Mouse (Mus musculus): ENCODE data around the gene Zfp383. TPM values are rescaled to one million over a fixed set of nuclear protein-coding genes. Genes with fewer than 3 reads are reported as not detected.

The Zfp383 gene
- polyA plus RNA-seq, 1 experiment from 2014 or later: 2.7 TPM

DNA sequence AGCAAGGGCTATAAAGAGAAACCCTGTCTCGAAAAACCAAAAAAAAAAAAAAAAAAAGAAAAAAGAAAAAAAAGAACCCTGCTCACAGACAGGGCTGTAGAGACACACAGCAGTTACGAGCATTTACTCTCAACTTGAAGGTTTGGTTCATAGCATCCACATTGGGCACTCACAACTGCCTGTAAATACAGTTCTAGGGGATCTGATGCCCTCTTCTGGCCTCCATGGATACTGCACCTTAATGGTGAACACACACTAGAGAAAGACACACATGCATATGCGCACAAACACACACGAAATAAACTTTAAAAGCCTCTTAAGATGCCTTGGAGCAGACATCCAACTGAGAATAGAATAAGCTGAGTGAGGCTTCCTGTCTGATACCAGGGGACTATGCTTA lies 9.7 kb upstream of the Zfp383 start:
- peaks cover 53% of the 10 kb centered on the region for H3K36me3 ChIP-seq (ENCODE audit: control insufficient read depth, insufficient read depth, low read length)
- no peak overlapping the region for H3K4me2 ChIP-seq (ENCODE audit: low read depth, low read length)
- ATAC-seq: no peak

GRCm38 (mm10) chr7:29904101-29904500 lies 3.9 kb upstream of the Zfp383 start:
- H3K4me2 ChIP-seq (ENCODE audit: low read depth, low read length): no peak overlapping the region
- no peak for ATAC-seq
- 95% methylated on average over 4 of the region's 4 CpGs for WGBS
- H3K4me3 ChIP-seq (ENCODE audit: low read length): no peak overlapping the region
- no peaks in the 10 kb centered on the region for H3K9me3 ChIP-seq (ENCODE audit: control insufficient read depth, low read length)
- H3K27ac ChIP-seq (ENCODE audit: low read length): no peak overlapping the region
- H3K27me3 ChIP-seq (replicated peaks; ENCODE audit: control insufficient read depth, insufficient read depth, low read length): no peaks in the 10 kb centered on the region
- H3K9ac ChIP-seq (ENCODE audit: low read depth, low read length): no peak overlapping the region
- peaks cover 12% of the 10 kb centered on the region for H3K36me3 ChIP-seq (ENCODE audit: control insufficient read depth, insufficient read depth, low read length)
- H3K4me1 ChIP-seq (ENCODE audit: control insufficient read depth, insufficient read depth, low read length): no peaks in the 10 kb centered on the region

More for the DNA sequence above, 9.7 kb upstream of the Zfp383 start:
- no peak overlapping the region for H3K4me3 ChIP-seq (ENCODE audit: low read length)
- H3K4me1 ChIP-seq (ENCODE audit: control insufficient read depth, insufficient read depth, low read length): no peaks in the 10 kb centered on the region
- no peak overlapping the region for H3K27ac ChIP-seq (ENCODE audit: low read length)
- H3K9me3 ChIP-seq (ENCODE audit: control insufficient read depth, low read length): peaks cover 25% of the 10 kb centered on the region
- WGBS: 95% methylated on average over 4 of the region's 4 CpGs
- no peak overlapping the region for H3K9ac ChIP-seq (ENCODE audit: low read depth, low read length)
- H3K27me3 ChIP-seq (replicated peaks; ENCODE audit: control insufficient read depth, insufficient read depth, low read length): no peaks in the 10 kb centered on the region

DNA sequence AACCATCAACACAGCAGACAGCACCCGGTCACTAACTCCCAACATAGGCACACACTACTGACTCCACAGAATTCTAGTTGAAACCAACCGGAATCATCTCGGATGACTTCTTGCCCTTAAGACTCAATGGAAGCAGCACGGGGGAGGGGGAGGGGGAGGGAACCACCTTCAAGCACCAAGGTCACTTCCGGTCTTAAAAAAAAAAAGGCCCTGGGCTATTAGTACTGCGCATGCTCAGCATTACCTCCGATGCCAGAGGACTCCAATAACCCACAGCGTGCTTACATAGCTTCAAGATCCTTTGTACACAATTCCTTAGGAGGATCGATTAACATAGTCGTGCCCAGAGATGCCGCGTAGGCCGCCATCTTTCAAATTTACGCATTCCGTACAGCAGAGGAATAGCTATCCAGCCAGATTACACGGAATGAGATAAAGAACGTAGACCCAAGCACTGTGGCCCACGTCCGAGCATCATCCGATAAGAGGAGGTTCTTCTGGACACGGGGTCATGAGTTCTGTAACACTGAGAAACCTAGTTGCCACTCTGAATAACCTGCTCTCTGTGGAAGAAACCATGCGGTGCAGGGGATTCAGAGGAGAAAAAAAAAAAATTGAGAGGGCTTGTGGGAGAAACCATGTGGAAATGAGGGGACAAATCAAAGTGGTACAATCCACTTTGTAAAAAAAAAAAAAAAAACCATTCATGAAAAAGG lies 1.9 kb upstream of the Zfp383 start, which contains the start of gene Zfp27:
TSS of gene Zfp27 (minus strand) at position 607 of the 716 bp plus-strand sequence.
- no peaks in the 10 kb centered on the region for H3K27me3 ChIP-seq (replicated peaks; ENCODE audit: control insufficient read depth, insufficient read depth, low read length)
- peak; percentile 87 for ATAC-seq
- H3K9ac ChIP-seq (ENCODE audit: low read depth, low read length): peak within 1 kb of the TSS; percentile 75
- peak within 1 kb of the TSS; percentile 98 for H3K27ac ChIP-seq (ENCODE audit: low read length)
- WGBS: 0% methylated on average over 22 of the region's 22 CpGs
- H3K9me3 ChIP-seq (ENCODE audit: control insufficient read depth, low read length): no peaks in the 10 kb centered on the region
- H3K4me3 ChIP-seq (ENCODE audit: low read length): peak within 1 kb of the TSS; percentile 68
- H3K4me1 ChIP-seq (ENCODE audit: control insufficient read depth, insufficient read depth, low read length): peaks cover 8% of the 10 kb centered on the region; the same call in 1 of the 2 replicates
- peaks cover 6% of the 10 kb centered on the region; the same call in 1 of the 2 replicates for H3K36me3 ChIP-seq (ENCODE audit: control insufficient read depth, insufficient read depth, low read length)
- peak within 1 kb of the TSS; percentile 70 for H3K4me2 ChIP-seq (ENCODE audit: low read depth, low read length)

- H3K9ac ChIP-seq (ENCODE audit: low read depth, low read length): peak overlapping the region; percentile 56
- WGBS: 23% methylated on average over 8 of the region's 8 CpGs
- H3K4me3 ChIP-seq (ENCODE audit: low read length): peak overlapping the region; percentile 68
- peaks cover 8% of the 10 kb centered on the region; the same call in 1 of the 2 replicates for H3K4me1 ChIP-seq (ENCODE audit: control insufficient read depth, insufficient read depth, low read length)
- H3K36me3 ChIP-seq (ENCODE audit: control insufficient read depth, insufficient read depth, low read length): peaks cover 6% of the 10 kb centered on the region; the same call in 1 of the 2 replicates
- H3K4me2 ChIP-seq (ENCODE audit: low read depth, low read length): peak overlapping the region; percentile 70
- no peaks in the 10 kb centered on the region for H3K9me3 ChIP-seq (ENCODE audit: control insufficient read depth, low read length)
- H3K27me3 ChIP-seq (replicated peaks; ENCODE audit: control insufficient read depth, insufficient read depth, low read length): no peaks in the 10 kb centered on the region
- peak overlapping the region; percentile 98 for H3K27ac ChIP-seq (ENCODE audit: low read length)
- ATAC-seq: no peak
These were observed 1.4 kb upstream of the Zfp383 start for GRCm38 (mm10) chr7:29906682-29907058.

DNA sequence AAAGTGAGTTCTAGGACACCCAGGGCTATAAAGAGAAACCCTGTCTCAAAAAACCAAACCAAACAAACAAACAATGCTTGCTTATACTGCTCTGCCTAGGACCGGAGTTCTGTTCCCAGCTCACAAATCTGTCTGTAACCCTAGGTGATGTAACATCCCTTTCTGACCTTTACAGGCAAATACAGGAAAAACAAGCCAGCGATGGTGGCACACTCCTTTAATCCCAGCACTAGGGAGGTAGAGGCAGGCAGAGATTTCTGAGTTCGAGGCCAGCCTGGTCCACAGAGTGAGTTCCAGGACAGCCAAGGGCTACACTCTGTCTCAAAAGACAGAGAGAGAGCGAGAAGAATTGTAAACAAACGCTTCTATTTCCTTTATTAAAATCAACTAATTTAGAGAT lies 817 bp upstream of the Zfp383 start:
- H3K27me3 ChIP-seq (replicated peaks; ENCODE audit: control insufficient read depth, insufficient read depth, low read length): no peaks in the 10 kb centered on the region
- H3K27ac ChIP-seq (ENCODE audit: low read length): no peak overlapping the region
- no peak for ATAC-seq
- H3K4me1 ChIP-seq (ENCODE audit: control insufficient read depth, insufficient read depth, low read length): peaks cover 8% of the 10 kb centered on the region; the same call in 1 of the 2 replicates
- peaks cover 10% of the 10 kb centered on the region for H3K36me3 ChIP-seq (ENCODE audit: control insufficient read depth, insufficient read depth, low read length)
- H3K4me3 ChIP-seq (ENCODE audit: low read length): no peak overlapping the region
- no peak overlapping the region for H3K4me2 ChIP-seq (ENCODE audit: low read depth, low read length)
- 87% methylated on average over 5 of the region's 5 CpGs for WGBS
- no peaks in the 10 kb centered on the region for H3K9me3 ChIP-seq (ENCODE audit: control insufficient read depth, low read length)
- H3K9ac ChIP-seq (ENCODE audit: low read depth, low read length): no peak overlapping the region

DNA sequence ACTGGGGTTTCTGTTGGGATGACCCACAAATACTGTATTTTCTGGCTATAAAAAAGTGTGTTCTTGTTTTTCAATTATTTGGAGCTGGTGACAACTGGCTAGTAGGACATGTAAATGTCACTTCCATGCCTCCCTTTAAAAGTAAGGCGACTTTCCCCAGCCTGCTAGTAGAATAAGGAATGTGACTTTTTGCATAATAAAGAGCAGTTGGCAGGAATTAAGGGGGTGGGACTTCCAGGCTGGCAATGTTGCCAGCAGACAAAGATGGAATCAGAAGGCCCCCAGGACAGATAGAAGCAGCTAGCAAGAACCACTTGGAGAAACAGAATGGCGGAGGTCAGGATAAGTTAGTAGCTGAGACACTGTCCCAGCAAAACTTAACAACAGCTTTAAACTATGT lies 2.2 kb downstream of the Zfp383 start:
- H3K9ac ChIP-seq (ENCODE audit: low read depth, low read length): no peak overlapping the region
- peaks cover 20% of the 10 kb centered on the region for H3K36me3 ChIP-seq (ENCODE audit: control insufficient read depth, insufficient read depth, low read length)
- no peak overlapping the region for H3K4me3 ChIP-seq (ENCODE audit: low read length)
- ATAC-seq: no peak
- peaks cover 8% of the 10 kb centered on the region; the same call in 1 of the 2 replicates for H3K4me1 ChIP-seq (ENCODE audit: control insufficient read depth, insufficient read depth, low read length)
- no peak overlapping the region for H3K4me2 ChIP-seq (ENCODE audit: low read depth, low read length)
- H3K9me3 ChIP-seq (ENCODE audit: control insufficient read depth, low read length): no peaks in the 10 kb centered on the region; the same call in 1 of the 2 replicates
- no peak overlapping the region for H3K27ac ChIP-seq (ENCODE audit: low read length)
- no peaks in the 10 kb centered on the region for H3K27me3 ChIP-seq (replicated peaks; ENCODE audit: control insufficient read depth, insufficient read depth, low read length)
- WGBS: 73% methylated on average over 2 of the region's 2 CpGs

DNA sequence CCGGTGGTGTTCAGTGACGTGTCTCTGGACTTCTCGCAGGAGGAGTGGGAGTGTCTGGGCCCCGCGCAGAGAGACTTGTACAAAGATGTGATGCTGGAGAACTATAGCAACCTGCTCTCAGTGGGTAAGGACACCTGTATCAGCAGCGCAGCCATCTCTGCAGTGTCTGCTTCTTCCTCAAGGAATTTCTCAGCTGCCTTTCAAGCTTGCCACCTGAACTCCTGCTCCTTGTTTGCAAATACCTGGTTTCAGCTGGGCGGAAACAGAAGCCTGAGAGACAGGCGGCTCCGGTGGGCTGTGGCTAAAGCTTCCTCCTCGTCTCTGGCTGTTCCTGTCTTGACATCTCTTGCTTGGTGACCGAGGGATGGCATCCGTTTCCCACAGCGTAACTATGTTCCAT lies 4.1 kb downstream of the Zfp383 start:
- H3K9me3 ChIP-seq (ENCODE audit: control insufficient read depth, low read length): no peaks in the 10 kb centered on the region; the same call in 1 of the 2 replicates
- no peaks in the 10 kb centered on the region for H3K27me3 ChIP-seq (replicated peaks; ENCODE audit: control insufficient read depth, insufficient read depth, low read length)
- H3K9ac ChIP-seq (ENCODE audit: low read depth, low read length): no peak overlapping the region
- no peak overlapping the region for H3K4me3 ChIP-seq (ENCODE audit: low read length)
- ATAC-seq: no peak
- peaks cover 24% of the 10 kb centered on the region for H3K36me3 ChIP-seq (ENCODE audit: control insufficient read depth, insufficient read depth, low read length)
- no peak overlapping the region for H3K4me2 ChIP-seq (ENCODE audit: low read depth, low read length)
- peaks cover 8% of the 10 kb centered on the region; the same call in 1 of the 2 replicates for H3K4me1 ChIP-seq (ENCODE audit: control insufficient read depth, insufficient read depth, low read length)
- 92% methylated on average over 13 of the region's 13 CpGs for WGBS
- H3K27ac ChIP-seq (ENCODE audit: low read length): no peak overlapping the region

GRCm38 (mm10) chr7:29917371-29918061 lies 9.5 kb downstream of the Zfp383 start:
- WGBS: 47% methylated on average over 6 of the region's 6 CpGs
- Histone ChIP-seq H3K4me1 (ENCODE audit: control insufficient read depth, insufficient read depth, low read length) (no peaks in the 10 kb centered on the region), H3K4me3 (ENCODE audit: low read length) (no peak overlapping the region), H3K36me3 (ENCODE audit: control insufficient read depth, insufficient read depth, low read length) (peaks cover 17% of the 10 kb centered on the region), H3K27ac (ENCODE audit: low read length) (no peak overlapping the region), H3K27me3 (replicated peaks; ENCODE audit: control insufficient read depth, insufficient read depth, low read length) (no peaks in the 10 kb centered on the region), H3K9me3 (ENCODE audit: control insufficient read depth, low read length) (no peaks in the 10 kb centered on the region; the same call in 1 of the 2 replicates), H3K9ac (ENCODE audit: low read depth, low read length) (no peak overlapping the region), H3K4me2 (ENCODE audit: low read depth, low read length) (no peak overlapping the region)
- ATAC-seq: no peak

DNA sequence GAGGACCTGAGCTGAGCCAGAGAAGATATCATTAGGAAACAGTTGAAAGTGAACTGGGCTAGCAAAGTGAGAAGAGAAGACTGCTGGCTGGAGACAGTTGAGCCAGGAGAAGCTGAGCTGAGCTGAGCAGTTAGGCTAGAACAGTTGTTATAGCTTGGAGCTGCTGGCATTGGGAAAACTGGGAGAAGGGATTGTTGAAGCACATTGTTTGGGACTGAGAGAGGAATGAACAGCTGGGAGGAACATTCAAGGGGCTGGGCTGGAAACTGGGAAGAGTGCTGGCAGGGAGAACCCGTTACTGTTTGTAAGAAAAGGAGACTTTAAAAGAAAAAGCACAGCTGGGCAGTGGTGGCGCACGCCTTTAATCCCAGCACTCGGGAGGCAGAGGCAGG lies 10.0 kb downstream of the Zfp383 start:
- Histone ChIP-seq H3K4me1 (ENCODE audit: control insufficient read depth, insufficient read depth, low read length) (no peaks in the 10 kb centered on the region), H3K27ac (ENCODE audit: low read length) (no peak overlapping the region), H3K9me3 (ENCODE audit: control insufficient read depth, low read length) (no peaks in the 10 kb centered on the region; the same call in 1 of the 2 replicates), H3K9ac (ENCODE audit: low read depth, low read length) (no peak overlapping the region), H3K36me3 (ENCODE audit: control insufficient read depth, insufficient read depth, low read length) (peaks cover 17% of the 10 kb centered on the region), H3K4me3 (ENCODE audit: low read length) (no peak overlapping the region), H3K4me2 (ENCODE audit: low read depth, low read length) (no peak overlapping the region), H3K27me3 (replicated peaks; ENCODE audit: control insufficient read depth, insufficient read depth, low read length) (no peaks in the 10 kb centered on the region)
- ATAC-seq: no peak
- WGBS: 89% methylated on average over 4 of the region's 4 CpGs
